Mouse (Mus musculus): ENCODE measurements around the gene Fermt2.

DNA sequence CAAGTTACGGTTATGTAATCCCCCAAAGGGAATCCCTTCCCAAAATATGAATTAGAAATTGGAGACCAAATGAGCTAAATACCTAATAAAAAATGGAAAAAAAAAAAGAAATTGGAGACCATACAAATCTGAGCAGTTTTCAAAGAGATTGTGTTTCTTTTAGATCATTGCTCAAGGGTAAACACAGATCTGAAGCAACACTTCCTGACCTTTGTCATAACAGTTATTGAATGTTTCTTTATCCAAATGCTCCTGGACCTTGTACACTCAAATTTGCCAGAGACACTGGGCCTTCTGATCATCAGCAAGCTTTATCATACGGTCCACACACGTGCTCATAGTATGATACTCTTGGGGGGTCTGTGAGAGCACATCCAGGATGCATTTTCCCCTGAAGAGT, 111.4 kb downstream of the Fermt2 start:
- TF ChIP-seq CTCF (IDR thresholded peaks at IDR 0.05; ENCODE audit: low read depth, low read length): no peak
- no peak for TF ChIP-seq POLR2A (IDR thresholded peaks at IDR 0.05; ENCODE audit: insufficient read depth, low read length)
- TF ChIP-seq EP300 (IDR thresholded peaks at IDR 0.05; ENCODE audit: insufficient read depth, low read depth, low read length): no peak

Data from ES-Bruce4 (cell line).